Mouse (Mus musculus): ENCODE results near the gene Fmnl3.
A peak's percentile ranks its signal among the peaks of the same experiment; 100 is the strongest.

The Fmnl3 gene

GRCm38 (mm10) chr15:99370259-99370691 is at the start of gene Fmnl3:
TSS of gene Fmnl3 (minus strand) at chr15:99370482.
- peak; percentile 96 to 100 for DNase-seq

- DNase-seq = no peak
Measured at GRCm38 (mm10) chr15:99417692-99418271, 47.5 kb upstream of the Fmnl3 start.

GRCm38 (mm10) chr15:99416957-99417356 is 46.7 kb upstream of the Fmnl3 start:
- no peak for DNase-seq

GRCm38 (mm10) chr15:99416348-99416882 is 46.1 kb upstream of the Fmnl3 start:
- peak; percentile 45 to 79 for DNase-seq

GRCm38 (mm10) chr15:99415793-99416192 is 45.5 kb upstream of the Fmnl3 start:
- DNase-seq = peak in 1 of 2 experiments; percentile 69

- no peak for DNase-seq
Measured at GRCm38 (mm10) chr15:99411747-99412146, 41.5 kb upstream of the Fmnl3 start.

GRCm38 (mm10) chr15:99408845-99409244 is 38.6 kb upstream of the Fmnl3 start:
- DNase-seq = no peak

GRCm38 (mm10) chr15:99406986-99407570 is 36.8 kb upstream of the Fmnl3 start:
- DNase-seq = no peak

- no peak for DNase-seq
Measured at GRCm38 (mm10) chr15:99405150-99405549, 34.9 kb upstream of the Fmnl3 start.

- no peak for DNase-seq
Measured at GRCm38 (mm10) chr15:99403159-99403889, 33.0 kb upstream of the Fmnl3 start.

- no peak for DNase-seq
Measured at GRCm38 (mm10) chr15:99400602-99401001, 30.3 kb upstream of the Fmnl3 start.

- no peak for DNase-seq
Measured at GRCm38 (mm10) chr15:99399503-99400245, 29.4 kb upstream of the Fmnl3 start.

GRCm38 (mm10) chr15:99397622-99398021 is 27.3 kb upstream of the Fmnl3 start:
- DNase-seq = no peak

- DNase-seq = no peak
Measured at GRCm38 (mm10) chr15:99396875-99397274, 26.6 kb upstream of the Fmnl3 start.

GRCm38 (mm10) chr15:99396462-99396861 is 26.2 kb upstream of the Fmnl3 start:
- DNase-seq = no peak

- peak in 1 of 2 experiments; percentile 78 for DNase-seq
Measured at GRCm38 (mm10) chr15:99393386-99394252, 23.3 kb upstream of the Fmnl3 start.

- peak; percentile 97 to 98 for DNase-seq
Measured at GRCm38 (mm10) chr15:99392486-99393385, 22.5 kb upstream of the Fmnl3 start, which contains the start of gene Tmbim6. TSS of gene Tmbim6 (plus strand) at chr15:99392882.

- DNase-seq = no peak
Measured at GRCm38 (mm10) chr15:99391975-99392374, 21.7 kb upstream of the Fmnl3 start.

- DNase-seq = no peak
Measured at GRCm38 (mm10) chr15:99390472-99391401, 20.5 kb upstream of the Fmnl3 start.

GRCm38 (mm10) chr15:99387976-99388375 is 17.7 kb upstream of the Fmnl3 start:
- no peak for DNase-seq
